ENCODE assay signal across 7 mouse cellular contexts in the genomic region with DNA sequence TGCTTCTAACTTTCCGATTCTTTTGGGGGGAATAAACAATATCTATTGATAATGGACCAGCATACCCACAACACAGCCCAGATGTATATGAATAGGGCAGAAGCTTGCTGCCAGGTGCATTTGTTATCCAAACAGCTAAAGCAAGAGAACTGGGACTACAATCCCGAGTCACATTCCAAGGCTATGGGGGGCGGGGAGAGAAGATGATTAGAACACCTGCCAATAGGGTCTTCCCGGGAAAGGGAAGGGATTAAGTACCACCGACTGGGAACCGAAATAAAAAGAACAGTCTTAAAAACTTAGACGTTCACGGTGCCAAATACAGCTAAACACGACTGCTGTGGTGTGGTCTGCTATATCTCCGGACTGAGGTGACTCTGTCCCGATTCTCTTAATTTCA. TPM values are rescaled to one million over a fixed set of nuclear protein-coding genes. Genes with fewer than 3 reads are reported as not detected.
A peak's percentile ranks its signal among the peaks of the same experiment; 100 is the strongest.
DNase-seq lines count a peak whose midpoint lies in the region; ATAC-seq and TF ChIP-seq lines count a peak whose summit lies in the region.

No protein-coding gene starts in this region.

- peak overlapping the region; percentile 99 for H3K27ac ChIP-seq in lung, postnatal 0 days (ENCODE audit: low read length)
- peak overlapping the region; percentile 100 for H3K27ac ChIP-seq in embryonic facial prominence, embryonic 13.5 days
- peak overlapping the region; percentile 98 for H3K27ac ChIP-seq in intestine, embryonic 14.5 days (ENCODE audit: low read depth)
- H3K27ac ChIP-seq in neural tube, embryonic 14.5 days (ENCODE audit: low read depth, low read length), result no peak overlapping the region; the same call in 1 of the 2 replicates

- peak overlapping the region; percentile 88 for H3K4me2 ChIP-seq in lung, postnatal 0 days (replicated peaks; ENCODE audit: low read depth, low read length)
- peak overlapping the region; percentile 82 for H3K4me2 ChIP-seq in embryonic facial prominence, embryonic 13.5 days
- H3K4me2 ChIP-seq in intestine, embryonic 14.5 days (ENCODE audit: low read length), result peak overlapping the region; percentile 54
- H3K4me2 ChIP-seq in neural tube, embryonic 14.5 days (ENCODE audit: low read depth, low read length), result peak overlapping the region; percentile 85

- WGBS in lung, postnatal 0 days, result 3% methylated on average over 11 of the region's 11 CpGs
- WGBS in embryonic facial prominence, embryonic 13.5 days, result 4% methylated on average over 11 of the region's 11 CpGs
- WGBS in intestine, embryonic 14.5 days, result 4% methylated on average over 11 of the region's 11 CpGs
- WGBS in neural tube, embryonic 14.5 days, result 2% methylated on average over 11 of the region's 11 CpGs

- peak overlapping the region; percentile 94 for H3K4me3 ChIP-seq in lung, postnatal 0 days (ENCODE audit: low read depth, low read length)
- H3K4me3 ChIP-seq in embryonic facial prominence, embryonic 13.5 days, result peak overlapping the region; percentile 88
- peak overlapping the region; percentile 61 for H3K4me3 ChIP-seq in intestine, embryonic 14.5 days (ENCODE audit: low read depth, low read length)
- H3K4me3 ChIP-seq in neural tube, embryonic 14.5 days (ENCODE audit: low read depth, low read length), result peak overlapping the region; percentile 93

- H3K9me3 ChIP-seq in lung, postnatal 0 days (ENCODE audit: low read length), result no peaks in the 10 kb centered on the region
- H3K9me3 ChIP-seq in embryonic facial prominence, embryonic 13.5 days, result no peaks in the 10 kb centered on the region
- H3K9me3 ChIP-seq in intestine, embryonic 14.5 days (ENCODE audit: control insufficient read depth, low read length), result no peaks in the 10 kb centered on the region
- no peaks in the 10 kb centered on the region for H3K9me3 ChIP-seq in neural tube, embryonic 14.5 days (ENCODE audit: control insufficient read depth, low read length)

- H3K36me3 ChIP-seq in lung, postnatal 0 days (ENCODE audit: insufficient read depth, low read length), result no peaks in the 10 kb centered on the region
- H3K36me3 ChIP-seq in embryonic facial prominence, embryonic 13.5 days, result no peaks in the 10 kb centered on the region
- no peaks in the 10 kb centered on the region for H3K36me3 ChIP-seq in intestine, embryonic 14.5 days (ENCODE audit: control insufficient read depth, insufficient read depth, low read length)
- no peaks in the 10 kb centered on the region for H3K36me3 ChIP-seq in neural tube, embryonic 14.5 days (ENCODE audit: control insufficient read depth, insufficient read depth, low read length)

- no peak for TF ChIP-seq CTCF in lung, postnatal 0 days (IDR thresholded peaks at IDR 0.05)

- H3K9ac ChIP-seq in lung, postnatal 0 days (replicated peaks; ENCODE audit: low read depth), result peak overlapping the region; percentile 62
- peak overlapping the region; percentile 100 for H3K9ac ChIP-seq in embryonic facial prominence, embryonic 13.5 days
- H3K9ac ChIP-seq in intestine, embryonic 14.5 days (ENCODE audit: low read length), result peak overlapping the region; percentile 79
- H3K9ac ChIP-seq in neural tube, embryonic 14.5 days (replicated peaks; ENCODE audit: low read depth, low read length), result peak overlapping the region; percentile 100

- no peak for ATAC-seq in lung, postnatal 0 days
- ATAC-seq in embryonic facial prominence, embryonic 13.5 days (ENCODE audit: insufficient number of reproducible peaks, insufficient read depth, low FRiP score, low TSS enrichment, low read depth), result no peak
- ATAC-seq in intestine, embryonic 14.5 days (replicated peaks; ENCODE audit: low FRiP score, low TSS enrichment, low read depth), result no peak
- no peak for ATAC-seq in neural tube, embryonic 14.5 days (ENCODE audit: low read depth)

- peak; percentile 7 for DNase-seq in lung, postnatal 0 days (ENCODE audit: low spot score)
- DNase-seq in lung, postnatal 36 days, result no peak
- DNase-seq in intestine, embryonic 14.5 days (ENCODE audit: low spot score), result no peak
- no peak for DNase-seq in urinary bladder, postnatal 4 days (ENCODE audit: low spot score in 2 of 2)
- DNase-seq in right cerebral cortex, postnatal 4 days, result no peak

- TF ChIP-seq EP300 in lung, postnatal 0 days (IDR thresholded peaks at IDR 0.05), result no peak

- H3K4me1 ChIP-seq in lung, postnatal 0 days (ENCODE audit: insufficient read depth, low read depth, low read length), result peaks cover 7% of the 10 kb centered on the region; the same call in 1 of the 2 replicates
- H3K4me1 ChIP-seq in embryonic facial prominence, embryonic 13.5 days, result peaks cover 25% of the 10 kb centered on the region
- peaks cover 26% of the 10 kb centered on the region for H3K4me1 ChIP-seq in intestine, embryonic 14.5 days (replicated peaks; ENCODE audit: control insufficient read depth, insufficient read depth, low read length)
- peaks cover 25% of the 10 kb centered on the region for H3K4me1 ChIP-seq in neural tube, embryonic 14.5 days (ENCODE audit: control insufficient read depth, insufficient read depth, low read length)

- H3K27me3 ChIP-seq in lung, postnatal 0 days (replicated peaks; ENCODE audit: insufficient read depth, low read length), result no peaks in the 10 kb centered on the region
- H3K27me3 ChIP-seq in embryonic facial prominence, embryonic 13.5 days, result no peaks in the 10 kb centered on the region
- no peaks in the 10 kb centered on the region for H3K27me3 ChIP-seq in intestine, embryonic 14.5 days (replicated peaks; ENCODE audit: control insufficient read depth, insufficient read depth, low read length)
- no peaks in the 10 kb centered on the region for H3K27me3 ChIP-seq in neural tube, embryonic 14.5 days (ENCODE audit: control insufficient read depth, insufficient read depth, low read length)

RNA-seq across cellular contexts. Expression of a gene that starts 0.9 kb away (rescaled TPM):
- polyA plus RNA-seq in lung, postnatal 0 days (2015; fragmentation: Nextera tagmentation; extraction: Ambion mirVana), result 71.3 and 73.6 TPM in 2 replicates
- polyA plus RNA-seq in embryonic facial prominence, embryonic 13.5 days (2015; fragmentation: Nextera tagmentation; extraction: Ambion mirVana), result 136 and 146 TPM in 2 replicates
- polyA plus RNA-seq in intestine, embryonic 14.5 days (2014; fragmentation: Nextera tagmentation; extraction: Ambion mirVana), result 93.3 and 95.1 TPM in 2 replicates
- polyA plus RNA-seq in neural tube, embryonic 14.5 days (2014; fragmentation: Nextera tagmentation; extraction: Ambion mirVana), result 81.3 and 85.6 TPM in 2 replicates

RNA-seq across cellular contexts. Expression of a gene that starts 1.7 kb away (rescaled TPM):
- 0.44 and 0.75 TPM in 2 replicates for polyA plus RNA-seq in lung, postnatal 0 days (2015; fragmentation: Nextera tagmentation; extraction: Ambion mirVana)
- 0.90 and 2.1 TPM in 2 replicates for polyA plus RNA-seq in embryonic facial prominence, embryonic 13.5 days (2015; fragmentation: Nextera tagmentation; extraction: Ambion mirVana)
- polyA plus RNA-seq in intestine, embryonic 14.5 days (2014; fragmentation: Nextera tagmentation; extraction: Ambion mirVana), result 1.1 and 1.5 TPM in 2 replicates
- polyA plus RNA-seq in neural tube, embryonic 14.5 days (2014; fragmentation: Nextera tagmentation; extraction: Ambion mirVana), result 0.71 and 1.3 TPM in 2 replicates

RNA-seq across cellular contexts. Expression of a gene that starts 30.4 kb away (rescaled TPM):
- polyA plus RNA-seq in lung, postnatal 0 days (2015; fragmentation: Nextera tagmentation; extraction: Ambion mirVana), result 25.5 and 28.5 TPM in 2 replicates
- 18.6 and 18.7 TPM in 2 replicates for polyA plus RNA-seq in embryonic facial prominence, embryonic 13.5 days (2015; fragmentation: Nextera tagmentation; extraction: Ambion mirVana)
- polyA plus RNA-seq in intestine, embryonic 14.5 days (2014; fragmentation: Nextera tagmentation; extraction: Ambion mirVana), result 19.1 and 20.2 TPM in 2 replicates
- polyA plus RNA-seq in neural tube, embryonic 14.5 days (2014; fragmentation: Nextera tagmentation; extraction: Ambion mirVana), result 25.8 and 29.6 TPM in 2 replicates

RNA-seq across cellular contexts. Expression of a gene that starts 50.6 kb away (rescaled TPM):
- polyA plus RNA-seq in lung, postnatal 0 days (2015; fragmentation: Nextera tagmentation; extraction: Ambion mirVana), result 0.26 and 0.35 TPM in 2 replicates
- 0.61 and 0.84 TPM in 2 replicates for polyA plus RNA-seq in embryonic facial prominence, embryonic 13.5 days (2015; fragmentation: Nextera tagmentation; extraction: Ambion mirVana)
- 1.0 and 1.1 TPM in 2 replicates for polyA plus RNA-seq in intestine, embryonic 14.5 days (2014; fragmentation: Nextera tagmentation; extraction: Ambion mirVana)
- 21.7 and 22.3 TPM in 2 replicates for polyA plus RNA-seq in neural tube, embryonic 14.5 days (2014; fragmentation: Nextera tagmentation; extraction: Ambion mirVana)
